Comparison of ENCODE assay signal across 8 mouse cellular contexts in the genomic region with DNA sequence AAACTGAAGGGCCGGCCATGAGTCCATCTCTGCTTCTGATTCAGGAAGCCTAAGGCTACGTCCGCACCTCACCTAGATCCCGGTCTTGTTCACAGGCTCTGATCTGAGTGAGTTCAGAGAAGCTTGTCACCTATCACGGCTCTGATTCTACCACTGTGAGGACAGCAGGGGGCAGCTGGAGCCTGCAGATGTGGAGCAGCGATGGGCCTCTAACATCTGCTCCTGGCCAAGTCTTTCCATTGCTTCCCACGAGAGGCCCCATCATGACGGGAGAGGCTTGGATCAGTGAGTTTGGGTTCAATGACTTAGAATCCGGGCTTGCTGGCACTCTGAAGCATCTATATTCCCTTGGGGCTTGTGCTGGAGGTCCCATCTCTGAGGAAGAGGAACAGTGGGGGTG. TPM values are rescaled to one million over a fixed set of nuclear protein-coding genes. Genes with fewer than 3 reads are reported as not detected.
A peak's percentile ranks its signal among the peaks of the same experiment; 100 is the strongest.
DNase-seq lines count a peak whose midpoint lies in the region; ATAC-seq and TF ChIP-seq lines count a peak whose summit lies in the region.

No protein-coding gene starts in this region.

- peaks cover 8% of the 10 kb centered on the region; the same call in 1 of the 2 replicates for H3K4me1 ChIP-seq in intestine, postnatal 0 days (replicated peaks; ENCODE audit: control insufficient read depth, insufficient read depth, low read length)
- H3K4me1 ChIP-seq in liver, postnatal 0 days (ENCODE audit: insufficient read depth) = peaks cover 20% of the 10 kb centered on the region
- no peaks in the 10 kb centered on the region; the same call in 1 of the 2 replicates for H3K4me1 ChIP-seq in stomach, postnatal 0 days (replicated peaks; ENCODE audit: control insufficient read depth, insufficient read depth)
- peaks cover 10% of the 10 kb centered on the region for H3K4me1 ChIP-seq in forebrain, embryonic 12.5 days

- WGBS in intestine, postnatal 0 days = 49% methylated on average over 9 of the region's 9 CpGs
- 51% methylated on average over 9 of the region's 9 CpGs for WGBS in liver, postnatal 0 days (ENCODE audit: insufficient replicate concordance)
- WGBS in stomach, postnatal 0 days = 43% methylated on average over 9 of the region's 9 CpGs
- WGBS in forebrain, embryonic 12.5 days = 75% methylated on average over 9 of the region's 9 CpGs

- H3K27ac ChIP-seq in intestine, postnatal 0 days (ENCODE audit: low read depth, low read length) = no peak overlapping the region
- no peak overlapping the region for H3K27ac ChIP-seq in liver, postnatal 0 days (ENCODE audit: low read depth)
- H3K27ac ChIP-seq in stomach, postnatal 0 days (replicated peaks) = peak overlapping the region; percentile 45; the same call in 1 of the 2 replicates
- no peak overlapping the region for H3K27ac ChIP-seq in forebrain, embryonic 12.5 days

- TF ChIP-seq EP300 in liver, postnatal 0 days (IDR thresholded peaks at IDR 0.05; ENCODE audit: low read depth) = no peak
- no peak for TF ChIP-seq EP300 in stomach, postnatal 0 days (optimal IDR thresholded peaks at IDR 0.05)

- H3K36me3 ChIP-seq in intestine, postnatal 0 days (ENCODE audit: control insufficient read depth, insufficient read depth) = no peaks in the 10 kb centered on the region
- no peaks in the 10 kb centered on the region for H3K36me3 ChIP-seq in liver, postnatal 0 days (replicated peaks; ENCODE audit: insufficient read depth, low read length)
- no peaks in the 10 kb centered on the region for H3K36me3 ChIP-seq in stomach, postnatal 0 days (ENCODE audit: control insufficient read depth, insufficient read depth, low read length)
- H3K36me3 ChIP-seq in forebrain, embryonic 12.5 days (replicated peaks) = no peaks in the 10 kb centered on the region

- no peaks in the 10 kb centered on the region for H3K27me3 ChIP-seq in intestine, postnatal 0 days (replicated peaks; ENCODE audit: control insufficient read depth, insufficient read depth, low read length)
- 0 out of 2 replicates have a peak, but pooled peaks cover 4% of the 10 kb centered on the region for H3K27me3 ChIP-seq in liver, postnatal 0 days (ENCODE audit: insufficient read depth, low read length)
- no peaks in the 10 kb centered on the region for H3K27me3 ChIP-seq in stomach, postnatal 0 days (ENCODE audit: control insufficient read depth, insufficient read depth, low read length)
- H3K27me3 ChIP-seq in forebrain, embryonic 12.5 days = no peaks in the 10 kb centered on the region

- H3K4me2 ChIP-seq in intestine, postnatal 0 days (replicated peaks; ENCODE audit: low read depth) = no peak overlapping the region
- H3K4me2 ChIP-seq in liver, postnatal 0 days (ENCODE audit: low read depth, low read length) = no peak overlapping the region
- H3K4me2 ChIP-seq in stomach, postnatal 0 days (replicated peaks; ENCODE audit: low read depth) = no peak overlapping the region
- H3K4me2 ChIP-seq in forebrain, embryonic 12.5 days = no peak overlapping the region

- DNase-seq in CD4-positive helper T cell, adult 2 months (ENCODE audit: low read depth, low spot score) = peak; percentile 30
- peak; percentile 89 for DNase-seq in NIH3T3 (ENCODE audit: low read depth)
- DNase-seq in liver, postnatal 0 days = peak; percentile 78
- DNase-seq in stomach, postnatal 0 days (ENCODE audit: low spot score) = peak; percentile 79

- H3K9ac ChIP-seq in intestine, postnatal 0 days (ENCODE audit: low read depth, low read length) = no peak overlapping the region
- no peak overlapping the region for H3K9ac ChIP-seq in liver, postnatal 0 days (replicated peaks)
- no peak overlapping the region for H3K9ac ChIP-seq in stomach, postnatal 0 days (ENCODE audit: low read length)
- no peak overlapping the region for H3K9ac ChIP-seq in forebrain, embryonic 12.5 days

- no peak overlapping the region for H3K4me3 ChIP-seq in intestine, postnatal 0 days (ENCODE audit: low read depth, low read length)
- no peak overlapping the region for H3K4me3 ChIP-seq in liver, postnatal 0 days (ENCODE audit: low read depth, low read length)
- no peak overlapping the region for H3K4me3 ChIP-seq in stomach, postnatal 0 days (ENCODE audit: low read depth, low read length)
- H3K4me3 ChIP-seq in forebrain, embryonic 12.5 days (replicated peaks) = no peak overlapping the region

- peak; percentile 95 for TF ChIP-seq CTCF in intestine, postnatal 0 days (IDR thresholded peaks at IDR 0.05; ENCODE audit: low read depth)
- TF ChIP-seq CTCF in liver, postnatal 0 days (IDR thresholded peaks at IDR 0.05; ENCODE audit: low read depth) = peak; percentile 93
- peak; percentile 95 for TF ChIP-seq CTCF in stomach, postnatal 0 days (IDR thresholded peaks at IDR 0.05; ENCODE audit: low read depth)

- H3K9me3 ChIP-seq in intestine, postnatal 0 days (ENCODE audit: control insufficient read depth) = no peaks in the 10 kb centered on the region
- no peaks in the 10 kb centered on the region for H3K9me3 ChIP-seq in liver, postnatal 0 days (ENCODE audit: low read length)
- no peaks in the 10 kb centered on the region for H3K9me3 ChIP-seq in stomach, postnatal 0 days (ENCODE audit: control insufficient read depth, low read length)
- no peaks in the 10 kb centered on the region for H3K9me3 ChIP-seq in forebrain, embryonic 12.5 days

- ATAC-seq in erythroblast, adult 5-6 weeks (replicated peaks; ENCODE audit: low FRiP score, poor library complexity, severe bottlenecking) = peak; percentile 66
- peak; percentile 29 for ATAC-seq in intestine, postnatal 0 days
- peak; percentile 68 for ATAC-seq in liver, postnatal 0 days
- peak; percentile 64 for ATAC-seq in stomach, postnatal 0 days (ENCODE audit: low FRiP score, low TSS enrichment)
- ATAC-seq in forebrain, embryonic 12.5 days (ENCODE audit: low FRiP score) = no peak
- ATAC-seq in monocyte, adult 5-6 weeks (replicated peaks; ENCODE audit: insufficient number of reproducible peaks, low FRiP score, low TSS enrichment, poor library complexity, severe bottlenecking) = no peak

RNA-seq across cellular contexts. Expression of a gene that starts 33.5 kb away (rescaled TPM):
- total RNA-seq in erythroblast, adult 5-6 weeks (2015; ENCODE audit: low replicate concordance) = 137 and 171 TPM in 2 replicates
- 151 and 182 TPM in 2 replicates for total RNA-seq in erythroblast, adult 5-6 weeks (2017; ENCODE audit: low replicate concordance)
- 4.7 and 6.1 TPM in 2 replicates for polyA plus RNA-seq in intestine, postnatal 0 days (2015; fragmentation: Nextera tagmentation; extraction: Ambion mirVana)
- polyA plus RNA-seq in liver, postnatal 0 days (2015; fragmentation: Nextera tagmentation; extraction: Ambion mirVana) = 10.5 and 10.8 TPM in 2 replicates
- polyA plus RNA-seq in stomach, postnatal 0 days (2015; fragmentation: Nextera tagmentation; extraction: Ambion mirVana) = 8.9 and 9.3 TPM in 2 replicates
- polyA plus RNA-seq in forebrain, embryonic 12.5 days (2016; fragmentation: Nextera tagmentation; extraction: Ambion mirVana) = 34.7 and 37.6 TPM in 2 replicates
- 3.1 to 5.1 TPM (median 4.9 TPM) in 3 replicates for total RNA-seq in monocyte, adult 5-6 weeks (2017)

RNA-seq across cellular contexts. Expression of a gene that starts 44.7 kb away (rescaled TPM):
- 5.6 and 7.9 TPM in 2 replicates for total RNA-seq in erythroblast, adult 5-6 weeks (2015; ENCODE audit: low replicate concordance)
- 5.9 and 9.1 TPM in 2 replicates for total RNA-seq in erythroblast, adult 5-6 weeks (2017; ENCODE audit: low replicate concordance)
- 10.7 and 12.1 TPM in 2 replicates for polyA plus RNA-seq in intestine, postnatal 0 days (2015; fragmentation: Nextera tagmentation; extraction: Ambion mirVana)
- 8.2 and 8.7 TPM in 2 replicates for polyA plus RNA-seq in liver, postnatal 0 days (2015; fragmentation: Nextera tagmentation; extraction: Ambion mirVana)
- 13.7 and 14.7 TPM in 2 replicates for polyA plus RNA-seq in stomach, postnatal 0 days (2015; fragmentation: Nextera tagmentation; extraction: Ambion mirVana)
- 53.1 and 53.9 TPM in 2 replicates for polyA plus RNA-seq in forebrain, embryonic 12.5 days (2016; fragmentation: Nextera tagmentation; extraction: Ambion mirVana)
- total RNA-seq in monocyte, adult 5-6 weeks (2017) = 32.3 to 53.1 TPM (median 45.2 TPM) in 3 replicates

Comparison
In these comparisons a context has a peak if more than half of its experiments do, and no peak if none do; other contexts are left out.
1. DNase-seq: peak in every context shown above with its lines; median percentile 89 in NIH3T3; 79 in stomach, postnatal 0 days; 78 in liver, postnatal 0 days; 30 in CD4-positive helper T cell, adult 2 months.
2. ATAC-seq: peak in erythroblast, adult 5-6 weeks (single experiment), intestine, postnatal 0 days (single experiment), liver, postnatal 0 days (single experiment) and stomach, postnatal 0 days (single experiment); none in forebrain, embryonic 12.5 days (single experiment) and monocyte, adult 5-6 weeks (single experiment).
3. Peak in every context shown above with its lines, with median percentiles within 50 percentile points of each other: CTCF ChIP-seq.